Mouse (Mus musculus) retina, embryonic 14.5 days (tissue): ENCODE measurements around the gene Ugt1a6b.
"Not testable (repeated sequence)": the region's sequence is repeated elsewhere in the genome, so short reads cannot be mapped to it uniquely, and the experiment has no call there.

Experiments used
- DNase-seq: peaks from one replicate; pipeline ENCODE4 v3.0.0-alpha.2; 2015; ENCODE audit warnings: low spot score

Ugt1a6b gene

GRCm38 (mm10) chr1:88121521-88121920, 18.5 kb downstream of the Ugt1a6b start:
- DNase-seq, result not testable (repeated sequence)

GRCm38 (mm10) chr1:88125827-88126360, 22.8 kb downstream of the Ugt1a6b start:
- DNase-seq, result not testable (repeated sequence)

- not testable (repeated sequence) for DNase-seq
Observed at GRCm38 (mm10) chr1:88129091-88129490, 26.0 kb downstream of the Ugt1a6b start.

GRCm38 (mm10) chr1:88130223-88130622, 27.2 kb downstream of the Ugt1a6b start:
- DNase-seq, result not testable (repeated sequence)

GRCm38 (mm10) chr1:88133908-88134456, 30.9 kb downstream of the Ugt1a6b start:
- DNase-seq, result no peak

GRCm38 (mm10) chr1:88134457-88135011, 31.5 kb downstream of the Ugt1a6b start, which contains the start of gene Ugt1a6a:
Gene Ugt1a6a (plus strand): TSS chr1:88134809.
- not testable (repeated sequence) for DNase-seq

- DNase-seq, result not testable (repeated sequence)
Observed at GRCm38 (mm10) chr1:88135229-88135904, 32.3 kb downstream of the Ugt1a6b start.

- DNase-seq, result no peak
Observed at GRCm38 (mm10) chr1:88136646-88137045, 33.6 kb downstream of the Ugt1a6b start.

- DNase-seq, result no peak
Observed at GRCm38 (mm10) chr1:88137264-88137663, 34.2 kb downstream of the Ugt1a6b start.

GRCm38 (mm10) chr1:88138145-88138544, 35.1 kb downstream of the Ugt1a6b start:
- DNase-seq, result no peak

GRCm38 (mm10) chr1:88140492-88140891, 37.4 kb downstream of the Ugt1a6b start:
- not testable (repeated sequence) for DNase-seq

- peak; percentile 55 for DNase-seq
Observed at GRCm38 (mm10) chr1:88143966-88144675, 41.1 kb downstream of the Ugt1a6b start.

- peak; percentile 20 for DNase-seq
Observed at GRCm38 (mm10) chr1:88145278-88145677, 42.2 kb downstream of the Ugt1a6b start.

GRCm38 (mm10) chr1:88150133-88150532, 47.1 kb downstream of the Ugt1a6b start:
- DNase-seq, result peak; percentile 16

GRCm38 (mm10) chr1:88158430-88158829, 55.4 kb downstream of the Ugt1a6b start:
- no peak for DNase-seq

- DNase-seq, result no peak
Observed at GRCm38 (mm10) chr1:88165711-88166110, 62.7 kb downstream of the Ugt1a6b start, which contains the start of gene Ugt1a5. Gene Ugt1a5 (plus strand): TSS chr1:88166012.

GRCm38 (mm10) chr1:88172190-88172589, 69.1 kb downstream of the Ugt1a6b start:
- not testable (repeated sequence) for DNase-seq

- DNase-seq, result no peak
Observed at GRCm38 (mm10) chr1:88179657-88180056, 76.6 kb downstream of the Ugt1a6b start.

GRCm38 (mm10) chr1:88186325-88186935, 83.4 kb downstream of the Ugt1a6b start:
- no peak for DNase-seq

- no peak for DNase-seq
Observed at GRCm38 (mm10) chr1:88192136-88192535, 89.1 kb downstream of the Ugt1a6b start.

GRCm38 (mm10) chr1:88195687-88196086, 92.6 kb downstream of the Ugt1a6b start:
- DNase-seq, result no peak

GRCm38 (mm10) chr1:88197443-88197842, 94.4 kb downstream of the Ugt1a6b start:
- no peak for DNase-seq
